Mouse (Mus musculus) gastrocnemius, adult 2 months (tissue): ENCODE data around the gene Ttc25. TPM values are rescaled to one million over a fixed set of nuclear protein-coding genes. Genes with fewer than 3 reads are reported as not detected.

ENCODE experiments used
- DNase-seq: peaks from one replicate; pipeline ENCODE4 v3.0.0; 2022
- H3K27ac ChIP-seq: fragments of 200-600 bp; 2 replicates; pipeline ENCODE4 v1.8.1; 2022; ENCODE audit warnings: mild to moderate bottlenecking
- H3K4me3 ChIP-seq: fragments of 200-600 bp; 2 replicates; pipeline ENCODE4 v1.8.1; 2022; ENCODE audit warnings: mild to moderate bottlenecking, moderate library complexity
- CTCF ChIP-seq: fragments of 200-600 bp; IDR thresholded peaks from 2 replicates; pipeline ENCODE4 v1.8.1; 2022; ENCODE audit warnings: antibody characterized with exemption, mild to moderate bottlenecking, moderate library complexity
- intact Hi-C: fragments of 180-260 bp; cut with DNase I; formaldehyde crosslinking; loops from one replicate; pipeline ENCODE4 v1.15.1; 2025
- total RNA-seq, 2 experiments: library from RNA; stranded (reverse); gene quantifications; 2 replicates each; pipeline ENCODE4 v1.2.3; 2021

Gene Ttc25
- total RNA-seq, 2 experiments from 2014 or later: 0.10 to 0.31 TPM

GRCm38 (mm10) chr11:100564703-100565102 lies 19.3 kb downstream of the Ttc25 start:
- Histone ChIP-seq H3K4me3 (no peak overlapping the region), H3K27ac (no peak overlapping the region)
- TF ChIP-seq CTCF: no peak
- DNase-seq: no peak
- intact Hi-C loops: no loop called here

DNA sequence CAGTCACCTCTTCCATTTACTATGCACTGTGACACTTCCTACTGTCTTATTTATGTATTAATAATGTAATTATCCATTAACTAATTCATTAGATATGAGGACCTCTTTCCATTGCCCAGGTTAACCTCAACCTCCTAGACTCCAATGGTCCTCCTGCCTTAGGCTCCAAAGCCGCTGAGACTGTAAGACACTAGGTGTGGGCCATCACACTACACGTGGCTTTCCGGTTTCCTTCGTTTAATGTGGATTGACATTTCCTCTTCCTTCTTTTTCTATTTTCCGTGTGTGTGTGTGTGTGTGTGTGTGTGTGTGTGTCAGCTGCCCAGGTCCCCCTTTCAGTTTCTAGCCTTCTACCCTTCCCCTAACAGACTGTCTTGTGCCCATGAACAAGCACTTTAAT lies 21.8 kb downstream of the Ttc25 start:
- H3K27ac ChIP-seq: no peak overlapping the region
- no peak for TF ChIP-seq CTCF
- intact Hi-C loops: no loop called here

GRCm38 (mm10) chr11:100567815-100568245 lies 22.4 kb downstream of the Ttc25 start:
- DNase-seq: no peak
- intact Hi-C loops: no loop called here
- no peak overlapping the region for H3K4me3 ChIP-seq
- no peak overlapping the region for H3K27ac ChIP-seq
- no peak for TF ChIP-seq CTCF

More for the DNA sequence above, 21.8 kb downstream of the Ttc25 start:
- no peak for DNase-seq
- no peak overlapping the region for H3K4me3 ChIP-seq

DNA sequence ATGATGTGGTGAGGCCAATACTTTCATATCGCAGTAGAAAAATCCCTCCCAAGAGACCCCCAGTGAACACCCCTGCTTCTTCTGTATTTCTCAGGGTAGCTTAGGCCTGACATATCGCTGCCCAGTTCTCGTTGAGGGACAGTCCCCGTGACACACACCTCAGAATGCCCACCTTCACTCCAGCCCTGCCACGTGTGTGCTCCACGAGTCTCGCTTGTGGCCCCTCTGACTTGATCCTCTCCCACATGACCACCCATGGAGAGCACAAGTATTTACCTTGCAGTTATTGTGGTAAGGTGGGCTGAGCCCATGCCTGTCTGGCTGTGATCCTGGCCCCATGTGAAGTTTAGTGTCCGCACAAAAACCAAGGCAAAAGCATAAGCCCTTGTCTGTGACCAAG lies 23.3 kb downstream of the Ttc25 start:
- no peak for DNase-seq
- no peak for TF ChIP-seq CTCF
- H3K27ac ChIP-seq: no peak overlapping the region
- intact Hi-C loops: no loop called here
- no peak overlapping the region for H3K4me3 ChIP-seq

DNA sequence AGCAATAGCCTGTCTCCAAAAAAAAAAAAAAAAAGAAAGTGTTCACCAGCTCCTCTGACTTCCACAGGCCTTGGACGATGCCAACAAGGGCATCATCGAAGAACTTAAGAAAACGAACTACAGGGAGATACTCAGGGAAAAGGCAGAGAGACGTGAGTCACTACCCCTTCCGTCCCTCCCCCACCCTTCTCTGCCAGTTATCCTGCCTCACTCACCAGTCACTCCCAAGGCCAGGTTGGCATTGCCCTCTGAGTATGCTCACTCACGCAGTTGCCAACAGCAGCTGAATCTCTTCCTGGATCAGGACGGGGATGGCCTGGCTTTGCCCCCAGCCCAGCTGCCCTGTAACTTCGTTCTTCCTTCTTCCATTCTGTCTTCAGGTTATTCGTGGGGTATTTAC lies 24.4 kb downstream of the Ttc25 start:
- no peak overlapping the region for H3K4me3 ChIP-seq
- TF ChIP-seq CTCF: no peak
- no peak for DNase-seq
- intact Hi-C loops: loop anchor here (1.0 to 2.0 kb wide), 3 partner anchors 49 to 133 kb away; partner anchors contain the start of gene Nkiras2
- no peak overlapping the region for H3K27ac ChIP-seq

GRCm38 (mm10) chr11:100570430-100571201 lies 25.2 kb downstream of the Ttc25 start:
- peak overlapping the region; percentile 62 for H3K4me3 ChIP-seq
- intact Hi-C loops: loop anchor here (1.0 to 2.0 kb wide), 3 partner anchors 48 to 132 kb away; partner anchors contain the start of gene Nkiras2
- TF ChIP-seq CTCF: peak; percentile 95
- DNase-seq: peak; percentile 64
- H3K27ac ChIP-seq: peak overlapping the region; percentile 54

GRCm38 (mm10) chr11:100571202-100571567 lies 25.8 kb downstream of the Ttc25 start:
- intact Hi-C loops: loop anchor here (2.0 kb wide), 2 partner anchors 48 to 124 kb away; partner anchors contain the start of gene Nkiras2
- no peak for DNase-seq
- TF ChIP-seq CTCF: no peak
- Histone ChIP-seq H3K4me3 (peak overlapping the region; percentile 62), H3K27ac (peak overlapping the region; percentile 54)

DNA sequence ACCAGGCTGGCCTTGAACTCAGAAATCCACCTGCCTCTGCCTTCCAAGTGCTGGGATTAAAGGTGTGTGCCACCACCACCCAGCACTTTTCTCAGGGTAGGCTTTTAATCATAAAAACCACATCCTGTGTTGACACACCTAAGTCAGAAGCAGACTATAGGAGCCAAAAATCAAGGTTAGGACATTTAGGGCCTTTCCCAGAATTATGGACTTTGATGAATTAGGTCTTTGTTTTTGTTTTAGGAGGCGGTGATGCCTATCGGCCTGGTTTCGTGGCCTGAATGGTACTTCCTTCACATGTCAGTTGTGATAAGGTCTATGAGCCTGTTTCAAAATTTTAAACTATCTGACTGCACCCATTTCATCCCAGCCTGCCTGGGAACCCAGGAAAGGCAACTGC lies 28.8 kb downstream of the Ttc25 start:
- no peak for TF ChIP-seq CTCF

DNA sequence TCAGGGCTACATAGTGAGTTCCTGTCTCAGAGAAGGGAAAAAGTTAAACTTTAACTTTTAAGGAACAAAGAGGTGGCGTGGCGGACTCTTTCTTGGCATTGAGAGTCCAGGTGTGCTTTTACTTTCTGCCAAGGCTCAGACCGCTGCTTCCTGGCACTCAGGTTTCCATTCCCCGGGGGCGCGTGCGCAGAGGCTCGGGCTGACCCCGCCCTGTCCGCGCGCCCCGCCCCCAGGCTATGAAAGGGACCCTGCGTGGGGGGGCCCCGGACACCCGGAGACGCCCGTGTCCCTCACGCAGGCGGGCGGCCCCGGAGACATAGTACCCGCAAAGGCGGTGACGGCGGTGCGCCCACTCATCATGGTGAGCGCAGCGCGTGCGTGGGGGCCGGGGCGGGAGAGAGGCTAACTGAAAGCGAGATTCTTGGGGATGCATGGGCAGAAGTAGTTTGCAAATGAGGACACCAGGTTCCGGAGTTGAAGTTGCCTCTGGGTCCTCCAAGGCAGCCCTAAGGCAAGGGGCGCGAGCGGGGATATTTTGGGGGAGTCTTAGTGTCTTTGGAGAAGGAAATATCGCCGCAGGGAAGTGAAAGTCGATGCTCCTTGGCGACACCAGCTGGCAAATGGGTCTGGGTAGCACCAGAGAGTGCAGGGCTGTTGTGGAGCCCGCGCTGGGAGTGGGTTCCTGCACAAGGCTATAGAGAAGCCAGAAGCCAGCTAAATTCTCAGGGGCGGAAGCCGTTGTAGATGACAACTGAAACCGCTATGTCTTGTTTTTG lies 29.5 kb downstream of the Ttc25 start, which contains the start of gene Cnp:
TSS of gene Cnp (plus strand) at position 197 of the 776 bp plus-strand sequence.
- Histone ChIP-seq H3K27ac (peak within 1 kb of the TSS; percentile 83), H3K4me3 (peak within 1 kb of the TSS; percentile 91)
- peak; percentile 87 for DNase-seq
- peak; percentile 11; the same call in 1 of the 2 replicates for TF ChIP-seq CTCF
- intact Hi-C loops: no loop called here

More for the DNA sequence above, 28.8 kb downstream of the Ttc25 start:
- DNase-seq: no peak
- intact Hi-C loops: no loop called here
- H3K4me3 ChIP-seq: peak overlapping the region; percentile 91
- peak overlapping the region; percentile 83; the same call in 1 of the 2 replicates for H3K27ac ChIP-seq

DNA sequence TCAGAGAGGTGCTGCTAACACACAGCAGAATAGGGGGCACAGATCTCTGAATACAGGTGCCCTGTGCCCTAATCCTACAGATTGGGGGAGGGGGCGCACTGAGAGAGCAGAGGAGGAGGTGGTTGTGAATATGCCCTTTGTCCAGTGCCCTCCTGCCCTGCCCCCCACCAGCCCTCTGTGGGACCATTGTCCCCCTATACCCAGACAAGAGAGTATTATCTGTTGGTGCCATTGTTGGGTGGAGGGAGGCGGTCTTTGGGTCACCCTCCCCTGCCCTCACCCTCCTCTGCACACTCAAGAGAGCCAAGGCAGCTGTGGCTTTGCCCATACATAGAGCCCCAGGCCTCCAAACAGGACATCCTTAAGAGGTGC lies 30.1 kb downstream of the Ttc25 start:
- TF ChIP-seq CTCF: no peak
- peak overlapping the region; percentile 91 for H3K4me3 ChIP-seq
- DNase-seq: no peak
- intact Hi-C loops: no loop called here
- peak overlapping the region; percentile 83 for H3K27ac ChIP-seq

GRCm38 (mm10) chr11:100576256-100576655 lies 30.8 kb downstream of the Ttc25 start:
- Histone ChIP-seq H3K4me3 (peak overlapping the region; percentile 91), H3K27ac (peak overlapping the region; percentile 35)
- no peak for TF ChIP-seq CTCF
- DNase-seq: no peak
- intact Hi-C loops: no loop called here

DNA sequence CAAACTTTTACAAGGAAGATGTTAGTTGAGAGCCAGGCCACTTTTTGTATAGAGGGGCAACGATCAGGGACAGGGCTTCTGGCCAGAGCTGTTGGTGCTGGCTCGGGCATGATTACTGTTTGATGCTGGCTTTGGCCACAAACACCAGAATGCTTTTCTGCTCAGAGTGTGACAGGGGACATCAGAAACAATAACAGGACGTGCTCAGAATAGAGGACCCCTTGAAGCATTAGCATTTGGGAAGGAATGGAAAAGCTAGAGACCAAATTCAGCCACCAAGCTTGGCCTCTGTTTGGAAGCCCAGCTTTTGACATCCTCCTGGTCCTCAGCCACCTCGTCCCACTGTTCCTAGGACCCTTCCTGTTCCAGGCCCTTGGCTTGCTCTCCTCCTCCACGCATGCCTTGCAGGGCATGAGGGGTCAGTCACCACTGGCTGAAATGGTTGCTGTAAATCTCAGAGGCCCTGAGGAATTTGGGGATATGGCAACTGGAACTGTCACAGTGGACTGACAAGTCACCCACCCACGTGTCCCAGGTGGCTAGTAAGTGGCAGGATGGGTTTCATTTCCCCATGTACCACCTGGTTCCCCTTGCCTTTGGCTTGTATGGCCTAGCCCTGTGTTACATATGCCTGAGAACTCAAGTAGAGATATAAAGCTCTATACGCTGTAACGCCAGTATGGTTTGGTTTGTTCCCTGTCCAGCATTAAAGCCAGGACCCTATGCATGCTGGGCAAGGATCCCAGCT lies 32.6 kb downstream of the Ttc25 start:
- intact Hi-C loops: no loop called here

More for the DNA sequence above, 32.6 kb downstream of the Ttc25 start:
- no peak for DNase-seq
- Histone ChIP-seq H3K27ac (peak overlapping the region; percentile 16; the same call in 1 of the 2 replicates), H3K4me3 (peak overlapping the region; percentile 91)
- no peak for TF ChIP-seq CTCF
